Mouse (Mus musculus): ENCODE measurements around the gene Srsf4.

Gene Srsf4

DNA sequence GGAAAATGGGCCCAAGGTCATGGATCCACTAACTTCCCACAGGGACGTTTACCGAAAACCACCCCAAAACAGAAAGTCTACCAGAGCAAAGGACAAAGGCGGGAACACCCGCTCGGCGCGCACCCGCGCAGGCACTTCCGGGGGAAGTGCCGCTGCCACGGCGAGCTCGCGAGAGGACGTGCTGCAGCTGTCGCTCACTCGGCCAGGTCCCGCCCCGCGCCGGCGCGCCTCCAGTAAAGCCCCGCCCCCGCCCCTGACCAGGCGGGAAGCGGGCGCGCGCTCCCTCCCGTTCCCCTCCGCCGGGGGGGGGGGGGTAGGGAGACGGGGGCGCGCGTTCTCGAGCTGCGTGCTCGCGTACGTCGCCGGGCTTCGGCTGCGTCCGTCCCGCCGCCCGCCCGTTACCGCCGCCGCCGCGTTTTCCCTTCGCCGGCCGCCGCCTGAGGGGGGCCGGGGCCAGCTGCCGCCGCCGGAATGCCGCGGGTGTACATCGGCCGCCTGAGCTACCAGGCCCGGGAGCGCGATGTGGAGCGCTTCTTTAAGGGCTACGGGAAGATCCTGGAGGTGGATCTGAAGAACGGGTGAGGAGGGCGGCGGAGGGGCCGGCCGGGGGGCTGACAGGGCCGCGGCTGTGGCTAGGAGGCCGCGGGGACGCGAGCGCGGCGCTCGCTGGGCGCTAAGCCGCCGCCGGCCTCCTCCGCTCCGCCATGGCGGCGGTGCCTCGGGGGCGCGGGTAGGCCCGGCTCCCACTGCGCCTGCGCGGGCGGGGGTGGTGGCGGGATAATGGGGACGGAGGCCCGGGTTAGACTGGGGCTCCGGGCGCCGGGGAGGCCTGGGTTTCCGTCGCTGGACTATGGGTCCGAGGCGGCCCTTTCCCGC, at the start of gene Srsf4:
Gene Srsf4, plus strand, starts transcription at position 325 of the 876 bp plus-strand sequence.
- in situ Hi-C loops (cut with MboI; ENCODE audit: low pct_unique_long_range_greater_than_20kb in 1 of 2, low sequenced_read_pairs in 2 of 2, unreplicated experiment in 1 of 2): no loop called here

- in situ Hi-C loops (cut with MboI; ENCODE audit: low pct_unique_long_range_greater_than_20kb in 1 of 2, low sequenced_read_pairs in 2 of 2, unreplicated experiment in 1 of 2): loop anchor here in 1 of 2 experiments (5.0 kb wide), 1 partner anchor 38 kb away; no protein-coding TSS in a partner anchor
These were observed 48.5 kb upstream of the Srsf4 start for GRCm38 (mm10) chr4:131824939-131825338.

DNA sequence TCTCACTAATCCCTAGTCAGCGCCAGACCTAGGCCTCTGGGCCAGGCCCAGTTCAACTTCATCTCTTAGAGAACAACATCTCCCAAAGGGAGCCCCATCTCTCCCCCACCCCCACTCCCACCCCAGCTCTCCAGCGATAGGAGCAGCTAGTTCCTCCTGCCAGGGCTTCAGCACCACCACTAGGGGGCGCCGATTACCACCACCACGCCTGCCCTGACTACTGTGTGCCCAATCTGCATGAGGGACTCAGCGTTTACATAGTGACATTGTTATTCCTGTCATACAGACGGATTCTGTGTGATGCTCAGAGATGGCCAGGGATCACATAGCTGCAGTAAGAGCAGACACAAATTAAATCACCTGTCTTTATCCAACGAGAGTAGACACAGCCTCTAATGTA, 47.6 kb upstream of the Srsf4 start:
- in situ Hi-C loops (cut with MboI; ENCODE audit: low pct_unique_long_range_greater_than_20kb in 1 of 2, low sequenced_read_pairs in 2 of 2, unreplicated experiment in 1 of 2): no loop called here

- in situ Hi-C loops (cut with MboI; ENCODE audit: low pct_unique_long_range_greater_than_20kb in 1 of 2, low sequenced_read_pairs in 2 of 2, unreplicated experiment in 1 of 2): no loop called here
These were observed 46.5 kb upstream of the Srsf4 start for GRCm38 (mm10) chr4:131826905-131827304.

DNA sequence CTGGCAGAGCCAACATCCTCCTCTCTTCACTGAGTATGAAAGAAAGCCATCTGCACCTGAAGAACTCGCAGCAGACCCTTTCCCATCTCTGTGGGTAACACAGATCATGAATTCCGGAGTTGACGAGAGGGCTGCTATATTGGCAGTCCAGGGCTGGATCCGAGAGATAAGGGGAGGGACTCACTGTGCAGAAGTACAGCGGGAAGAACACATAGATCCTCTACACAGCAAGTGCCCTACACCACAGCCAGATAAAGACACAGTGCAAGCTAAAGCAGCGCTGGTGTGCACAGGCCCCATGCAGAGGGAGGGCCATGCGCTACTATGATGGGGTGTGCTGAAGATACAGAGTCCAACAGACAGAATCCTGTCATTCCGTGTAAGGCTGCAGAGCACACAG, 44.3 kb upstream of the Srsf4 start:
- in situ Hi-C loops (cut with MboI; ENCODE audit: low pct_unique_long_range_greater_than_20kb in 1 of 2, low sequenced_read_pairs in 2 of 2, unreplicated experiment in 1 of 2): no loop called here

DNA sequence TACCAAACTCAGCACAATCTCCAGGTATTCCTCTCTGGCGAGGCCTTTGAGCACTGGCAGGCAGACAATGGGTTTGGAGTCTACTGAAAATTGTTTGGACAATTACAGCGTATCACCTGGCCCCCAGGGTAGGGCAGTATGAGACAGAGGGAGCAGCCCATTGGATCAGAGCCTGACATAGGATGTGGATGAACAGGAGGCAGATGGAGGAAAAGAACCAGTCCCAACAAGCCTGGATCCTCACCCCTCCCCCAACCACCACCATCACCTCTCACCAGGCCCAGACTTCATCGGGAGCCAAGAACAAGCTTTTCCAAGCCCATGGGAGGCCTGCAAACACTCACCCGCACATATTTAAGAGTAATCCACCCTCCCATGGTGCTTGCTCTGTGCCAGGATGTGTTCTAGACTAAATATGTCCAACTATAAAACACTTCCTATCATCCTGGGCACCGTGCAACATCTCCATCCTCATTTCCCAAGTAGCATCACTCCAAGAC, 41.8 kb upstream of the Srsf4 start:
- in situ Hi-C loops (cut with MboI; ENCODE audit: low pct_unique_long_range_greater_than_20kb in 1 of 2, low sequenced_read_pairs in 2 of 2, unreplicated experiment in 1 of 2): loop anchor here in 1 of 2 experiments (10.0 kb wide), 1 partner anchor 867 kb away; no protein-coding TSS in a partner anchor

- in situ Hi-C loops (cut with MboI; ENCODE audit: low pct_unique_long_range_greater_than_20kb in 1 of 2, low sequenced_read_pairs in 2 of 2, unreplicated experiment in 1 of 2): loop anchor here in 1 of 2 experiments (10.0 kb wide), 1 partner anchor 868 kb away; no protein-coding TSS in a partner anchor
These were observed 40.5 kb upstream of the Srsf4 start for GRCm38 (mm10) chr4:131832759-131833407.

DNA sequence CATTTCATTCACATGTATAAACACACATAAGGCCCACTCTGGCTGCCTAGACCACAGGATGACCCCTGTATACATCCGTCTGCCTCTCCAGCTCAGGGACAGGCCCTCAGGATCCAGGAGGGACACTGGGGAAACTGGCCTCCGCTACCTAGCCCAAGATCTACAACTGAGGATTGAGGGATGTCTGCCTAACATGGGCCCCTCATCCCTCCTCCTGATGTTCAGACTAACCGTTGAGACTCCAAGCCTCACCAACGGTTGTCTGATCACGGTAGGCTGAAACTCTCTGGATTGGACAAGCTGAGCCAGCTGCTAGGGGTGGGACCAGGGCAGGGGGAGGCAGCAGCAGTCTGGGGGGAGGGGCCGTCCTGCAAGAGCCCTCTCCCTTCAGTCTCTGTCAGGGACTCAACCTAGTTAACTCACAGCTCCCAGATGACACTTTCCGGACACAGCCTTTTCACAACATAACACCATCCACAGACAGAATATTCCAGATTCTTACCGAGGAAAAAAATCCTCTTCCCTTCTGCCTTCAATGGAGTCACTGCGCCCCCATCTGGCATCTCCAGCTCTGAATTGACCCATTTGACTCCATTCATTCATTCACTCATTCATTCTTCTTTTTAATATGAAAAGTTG, 39.3 kb upstream of the Srsf4 start:
- in situ Hi-C loops (cut with MboI; ENCODE audit: low pct_unique_long_range_greater_than_20kb in 1 of 2, low sequenced_read_pairs in 2 of 2, unreplicated experiment in 1 of 2): loop anchor here in 1 of 2 experiments (10.0 kb wide), 1 partner anchor 869 kb away; no protein-coding TSS in a partner anchor

- in situ Hi-C loops (cut with MboI; ENCODE audit: low pct_unique_long_range_greater_than_20kb in 1 of 2, low sequenced_read_pairs in 2 of 2, unreplicated experiment in 1 of 2): loop anchor here (5.0 to 10.0 kb wide), 2 partner anchors 109 to 872 kb away; no protein-coding TSS in a partner anchor
These were observed 37.0 kb upstream of the Srsf4 start for GRCm38 (mm10) chr4:131836351-131836881.

GRCm38 (mm10) chr4:131836891-131837491, 36.4 kb upstream of the Srsf4 start:
- in situ Hi-C loops (cut with MboI; ENCODE audit: low pct_unique_long_range_greater_than_20kb in 1 of 2, low sequenced_read_pairs in 2 of 2, unreplicated experiment in 1 of 2): loop anchor here (5.0 to 10.0 kb wide), 2 partner anchors 110 to 872 kb away; no protein-coding TSS in a partner anchor

GRCm38 (mm10) chr4:131837872-131838524, 35.4 kb upstream of the Srsf4 start, which contains the start of gene Ptpru:
TSS of gene Ptpru (minus strand) at chr4:131838288.
- in situ Hi-C loops (cut with MboI; ENCODE audit: low pct_unique_long_range_greater_than_20kb in 1 of 2, low sequenced_read_pairs in 2 of 2, unreplicated experiment in 1 of 2): loop anchor here (5.0 to 10.0 kb wide), 2 partner anchors 111 to 873 kb away; no protein-coding TSS in a partner anchor

GRCm38 (mm10) chr4:131843290-131843743, 30.1 kb upstream of the Srsf4 start, which contains the start of gene Mecr:
TSS of gene Mecr (plus strand) at chr4:131843470.
- in situ Hi-C loops (cut with MboI; ENCODE audit: low pct_unique_long_range_greater_than_20kb in 1 of 2, low sequenced_read_pairs in 2 of 2, unreplicated experiment in 1 of 2): no loop called here

DNA sequence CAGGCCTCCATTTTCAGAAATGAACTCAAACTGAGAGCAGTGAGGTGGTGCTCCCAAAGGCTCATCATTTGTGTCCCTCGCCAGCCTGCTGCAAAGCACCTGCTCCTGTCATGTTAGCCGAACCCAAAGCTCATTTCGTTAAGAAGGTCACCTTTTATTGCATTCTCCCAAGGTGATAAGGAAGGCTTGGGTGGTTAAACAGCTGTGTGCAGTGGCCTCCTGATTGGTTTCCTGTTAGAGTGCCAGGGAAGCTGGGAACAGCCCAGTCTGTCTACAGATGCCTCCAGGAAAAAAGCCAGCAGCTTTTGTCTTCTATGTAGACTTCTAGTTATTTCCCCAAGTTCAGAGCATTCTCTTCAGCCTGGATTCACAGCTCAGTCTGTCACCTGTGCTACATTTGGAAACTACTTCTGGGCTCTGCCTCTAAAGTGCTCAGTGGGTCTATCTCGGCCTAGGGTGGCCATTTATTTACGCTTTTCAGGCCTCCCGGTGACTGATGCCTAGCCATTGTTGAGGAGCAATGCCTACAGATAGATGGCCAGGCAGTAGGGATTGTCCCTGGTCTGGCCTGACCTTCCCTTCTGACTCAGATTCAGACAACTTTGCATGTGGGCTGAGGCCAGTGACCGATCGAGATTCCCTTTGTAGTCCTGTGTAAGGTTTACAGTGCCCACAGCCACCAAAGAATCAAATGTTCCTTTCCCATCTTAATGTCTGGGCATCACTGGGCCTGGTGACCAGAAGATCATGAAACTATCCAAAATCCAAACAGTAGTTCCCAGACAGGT, 27.2 kb upstream of the Srsf4 start:
- in situ Hi-C loops (cut with MboI; ENCODE audit: low pct_unique_long_range_greater_than_20kb in 1 of 2, low sequenced_read_pairs in 2 of 2, unreplicated experiment in 1 of 2): no loop called here

DNA sequence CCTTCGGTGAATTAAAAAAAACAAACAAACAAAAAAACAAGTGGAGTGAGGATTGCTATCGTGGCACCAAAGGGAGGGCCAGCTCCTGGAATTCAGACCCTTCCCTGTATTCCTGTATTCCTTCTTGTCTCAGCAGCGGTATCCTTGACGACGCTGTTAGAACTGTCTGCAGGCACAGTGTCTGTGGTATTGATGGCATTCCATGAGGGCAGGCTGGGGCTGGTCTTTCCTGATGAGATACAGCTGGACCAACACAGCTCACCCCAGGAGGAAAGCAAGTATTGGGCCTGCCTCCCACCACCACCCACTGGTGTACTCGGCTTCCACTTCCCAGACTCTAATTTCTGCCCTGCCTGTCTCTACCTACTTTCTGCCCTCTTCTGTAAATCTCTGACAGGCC, 25.3 kb upstream of the Srsf4 start:
- in situ Hi-C loops (cut with MboI; ENCODE audit: low pct_unique_long_range_greater_than_20kb in 1 of 2, low sequenced_read_pairs in 2 of 2, unreplicated experiment in 1 of 2): no loop called here

GRCm38 (mm10) chr4:131849986-131850638, 23.3 kb upstream of the Srsf4 start:
- in situ Hi-C loops (cut with MboI; ENCODE audit: low pct_unique_long_range_greater_than_20kb in 1 of 2, low sequenced_read_pairs in 2 of 2, unreplicated experiment in 1 of 2): no loop called here

DNA sequence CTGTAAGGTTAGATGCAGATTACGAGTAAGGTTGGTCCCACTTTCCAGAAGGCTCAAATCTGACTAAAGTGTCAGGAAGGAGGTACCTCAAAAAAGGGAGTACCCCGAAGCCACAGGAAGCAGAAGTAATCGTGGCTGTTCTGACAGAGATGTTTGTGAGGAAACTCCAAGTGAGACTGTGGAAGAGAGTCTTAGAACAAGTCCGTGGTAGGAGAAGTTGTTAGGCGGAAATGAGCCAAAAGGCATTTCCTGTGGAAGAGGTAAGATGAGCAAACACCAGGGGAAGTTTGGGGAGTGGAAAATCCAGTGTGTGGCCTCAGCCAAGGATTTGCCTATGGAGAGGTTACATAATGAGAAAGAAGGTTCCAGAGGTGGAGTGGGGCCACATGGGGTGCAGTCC, 18.5 kb upstream of the Srsf4 start:
- in situ Hi-C loops (cut with MboI; ENCODE audit: low pct_unique_long_range_greater_than_20kb in 1 of 2, low sequenced_read_pairs in 2 of 2, unreplicated experiment in 1 of 2): no loop called here

Data from mouse embryonic stem cell (cell line).